Mouse (Mus musculus) lung, embryonic 14.5 days (tissue): ENCODE data around the gene Phf13. TPM values are rescaled to one million over a fixed set of nuclear protein-coding genes. Genes with fewer than 3 reads are reported as not detected.

Experiments used
- ATAC-seq: fragments of 200-750 bp; cut with Nextera tagmentation; 2 replicates; pipeline ENCODE4 v1.8.0; 2017; ENCODE audit warnings: mild to moderate bottlenecking, moderate TSS enrichment, moderate library complexity; ENCODE audit not compliant: insufficient read depth
- DNase-seq: peaks from one replicate; pipeline ENCODE4 v3.0.0-alpha.2; 2015
- H3K27ac ChIP-seq: fragments of 300-500 bp; sonication (generic); 2 replicates; pipeline ENCODE4 v1.5.1; 2014; ENCODE audit warnings: low read depth, mild to moderate bottlenecking, moderate library complexity
- H3K27me3 ChIP-seq: fragments of 300-500 bp; sonication (generic); 2 replicates; pipeline ENCODE4 v1.6.1; 2014; ENCODE audit warnings: low read length, control low read depth; ENCODE audit not compliant: insufficient read depth
- H3K36me3 ChIP-seq: fragments of 300-500 bp; sonication (generic); 2 replicates; pipeline ENCODE4 v1.6.1; 2014; ENCODE audit warnings: control low read depth; ENCODE audit not compliant: insufficient read depth
- H3K4me1 ChIP-seq: fragments of 300-500 bp; sonication (generic); 2 replicates; pipeline ENCODE4 v1.6.1; 2014; ENCODE audit warnings: antibody characterized with exemption, control low read depth; ENCODE audit not compliant: insufficient read depth
- H3K4me2 ChIP-seq: fragments of 300-500 bp; sonication (generic); 2 replicates; pipeline ENCODE4 v1.6.1; 2014; ENCODE audit warnings: mild to moderate bottlenecking
- H3K4me3 ChIP-seq: fragments of 300-500 bp; sonication (generic); 2 replicates; pipeline ENCODE4 v1.5.1; 2014; ENCODE audit warnings: low read depth, low read length
- H3K9ac ChIP-seq: fragments of 300-500 bp; sonication (generic); 2 replicates; pipeline ENCODE4 v1.6.1; 2014
- H3K9me3 ChIP-seq: fragments of 300-500 bp; sonication (generic); 2 replicates; pipeline ENCODE4 v1.6.1; 2016; ENCODE audit warnings: low read depth, low read length, control low read depth
- CTCF ChIP-seq: IDR thresholded peaks from 2 replicates; pipeline ENCODE4 v1.5.1; 2016; ENCODE audit warnings: antibody characterized with exemption, low read depth
- WGBS: fragments of 180-500 bp; shearing (Covaris S2); extraction: QIAGEN DNeasy Blood & Tissue Kit; methylation state at CpG from one replicate; pipeline ENCODE4 v1.1.7; 2014; 5-methylcytosine and 5-hydroxymethylcytosine counted together
- polyA plus RNA-seq: library from polyadenylated mRNA; unstranded; fragments of >200 nt; fragmentation: Nextera tagmentation; extraction: Ambion mirVana; gene quantifications from 2 replicates; pipeline ENCODE4 v1.2.1, GENCODE M21; 2014

The Phf13 gene
- polyA plus RNA-seq, 1 experiment from 2014 or later, result 32.3 TPM

DNA sequence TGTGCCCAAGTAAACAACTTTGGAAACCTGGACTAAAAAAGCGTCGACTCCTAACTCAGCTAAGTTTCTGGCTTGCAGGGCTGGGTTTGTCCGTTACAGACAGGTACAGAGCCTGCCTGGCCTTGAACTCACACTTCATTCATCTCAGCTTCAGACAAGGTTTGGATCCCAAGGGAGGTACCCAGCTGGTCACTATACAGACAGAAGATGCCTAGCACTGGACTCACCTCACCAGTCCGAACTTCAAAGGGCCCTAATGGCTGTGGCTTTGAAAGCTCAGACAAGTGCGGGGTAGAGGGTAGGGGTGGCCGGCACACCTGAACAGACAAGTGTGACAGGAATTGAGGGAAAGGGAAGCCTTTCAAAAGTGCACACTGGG, 7.0 kb downstream of the Phf13 start:
- Histone ChIP-seq H3K27me3 (no peaks in the 10 kb centered on the region), H3K4me2 (peak overlapping the region; percentile 85), H3K4me1 (peaks cover 11% of the 10 kb centered on the region), H3K27ac (no peak overlapping the region; the same call in 1 of the 2 replicates), H3K36me3 (peaks cover 55% of the 10 kb centered on the region), H3K4me3 (peak overlapping the region; percentile 88), H3K9ac (peak overlapping the region; percentile 84; the same call in 1 of the 2 replicates), H3K9me3 (no peaks in the 10 kb centered on the region)
- no peak for TF ChIP-seq CTCF
- DNase-seq (no peak), ATAC-seq (peak; percentile 32; the same call in 1 of the 2 replicates)
- 20% methylated on average over 6 of the region's 6 CpGs for WGBS

DNA sequence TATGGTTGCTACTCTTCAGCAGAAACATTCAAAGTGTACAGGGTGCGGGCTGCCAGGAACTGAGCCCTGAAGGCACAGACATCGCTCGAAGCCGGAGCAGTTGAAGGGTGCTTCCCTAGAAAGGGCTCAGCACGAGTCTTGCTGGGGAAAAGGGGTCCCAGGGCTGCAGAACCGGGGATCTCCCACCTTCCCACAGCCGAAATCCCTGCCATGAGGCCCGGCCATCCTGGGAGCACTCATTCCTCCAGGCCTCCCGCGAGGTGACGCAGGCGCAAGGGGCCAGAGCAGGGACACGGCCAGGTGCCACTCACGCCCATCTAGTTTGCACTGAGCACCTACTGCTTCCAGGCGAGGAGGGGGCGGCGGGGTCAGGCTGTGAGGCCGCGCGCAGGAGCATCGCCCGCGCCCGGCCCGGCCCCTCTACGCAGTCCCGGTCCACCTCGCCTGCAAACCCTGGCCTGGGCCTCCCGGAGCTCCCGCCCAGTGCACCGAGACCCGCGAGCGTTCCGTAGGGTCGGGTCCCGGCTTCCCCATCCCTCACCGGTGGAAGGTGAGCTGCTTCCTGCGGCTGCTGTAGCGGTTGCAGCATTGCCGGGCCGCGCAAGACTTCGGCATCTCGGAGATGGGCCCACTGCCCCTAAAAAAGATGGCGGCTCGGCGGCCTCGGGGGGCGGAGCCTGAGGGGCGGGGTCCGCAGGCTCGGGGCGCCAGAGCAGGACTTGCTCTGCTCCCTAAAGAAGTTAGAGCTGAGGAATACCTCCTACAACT, 7.5 kb downstream of the Phf13 start, which contains the start of gene Thap3:
Gene Thap3, minus strand, starts transcription at position 656 of the 768 bp plus-strand sequence.
- peak; percentile 74 for ATAC-seq
- Histone ChIP-seq H3K9me3 (no peaks in the 10 kb centered on the region), H3K27me3 (no peaks in the 10 kb centered on the region), H3K4me2 (peak within 1 kb of the TSS; percentile 85), H3K27ac (peak within 1 kb of the TSS; percentile 77), H3K36me3 (peaks cover 55% of the 10 kb centered on the region), H3K4me1 (peaks cover 9% of the 10 kb centered on the region), H3K9ac (peak within 1 kb of the TSS; percentile 84), H3K4me3 (peak within 1 kb of the TSS; percentile 88)
- no peak for TF ChIP-seq CTCF
- peak; percentile 86 for DNase-seq
- under 1% methylated on average over 53 of the region's 54 CpGs for WGBS

DNA sequence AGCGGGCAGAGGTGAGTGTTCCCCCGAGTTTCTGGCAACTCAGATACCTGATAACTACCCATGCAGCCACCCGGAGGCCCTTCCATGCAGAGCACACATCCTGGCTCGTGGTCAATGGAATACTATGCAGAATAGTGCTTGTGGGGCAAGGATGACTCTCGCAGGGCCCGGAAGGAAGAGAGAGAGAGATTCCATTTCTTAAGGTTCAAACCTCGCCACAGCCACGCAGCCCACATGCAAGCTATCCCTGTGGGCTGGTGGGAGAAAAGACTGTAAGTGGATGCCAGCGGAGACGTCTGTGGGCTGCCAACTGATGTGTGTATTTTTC, 8.1 kb downstream of the Phf13 start:
- H3K4me3 ChIP-seq, result peak overlapping the region; percentile 88
- H3K27me3 ChIP-seq, result no peaks in the 10 kb centered on the region
- ATAC-seq (no peak; the same call in none of the 2 replicates), DNase-seq (peak; percentile 20)
- peaks cover 58% of the 10 kb centered on the region for H3K36me3 ChIP-seq
- H3K4me1 ChIP-seq, result peaks cover 7% of the 10 kb centered on the region
- 22% methylated on average over 10 of the region's 10 CpGs for WGBS
- no peaks in the 10 kb centered on the region for H3K9me3 ChIP-seq
- peak overlapping the region; percentile 84 for H3K9ac ChIP-seq
- no peak for TF ChIP-seq CTCF
- H3K27ac ChIP-seq, result peak overlapping the region; percentile 77
- H3K4me2 ChIP-seq, result peak overlapping the region; percentile 85

DNA sequence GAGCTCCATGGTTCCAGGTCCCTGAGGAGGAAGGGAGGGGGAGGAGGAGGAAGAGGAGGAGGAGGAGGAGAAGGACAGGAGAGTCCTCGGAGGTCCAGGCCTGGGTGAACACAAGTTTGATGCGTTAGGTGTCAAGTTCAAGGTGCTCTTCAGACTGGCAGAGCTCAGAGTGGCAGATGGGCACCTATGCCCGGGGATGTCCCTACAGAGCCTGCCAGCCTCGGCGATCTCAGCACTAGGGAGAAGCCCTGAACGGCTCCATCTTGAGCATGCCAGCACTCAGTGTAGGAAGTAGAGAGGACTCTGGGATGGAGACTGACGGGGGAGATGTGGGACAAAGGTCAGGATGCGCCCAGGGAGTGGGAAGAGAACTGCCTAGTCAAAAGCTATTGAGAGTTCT, 9.4 kb downstream of the Phf13 start:
- Histone ChIP-seq H3K4me1 (peaks cover 7% of the 10 kb centered on the region), H3K4me3 (no peak overlapping the region), H3K27me3 (no peaks in the 10 kb centered on the region), H3K36me3 (peaks cover 52% of the 10 kb centered on the region), H3K9me3 (no peaks in the 10 kb centered on the region), H3K9ac (peak overlapping the region; percentile 16), H3K27ac (no peak overlapping the region), H3K4me2 (no peak overlapping the region)
- TF ChIP-seq CTCF, result no peak
- DNase-seq (no peak), ATAC-seq (no peak)
- WGBS, result 56% methylated on average over 8 of the region's 8 CpGs

DNA sequence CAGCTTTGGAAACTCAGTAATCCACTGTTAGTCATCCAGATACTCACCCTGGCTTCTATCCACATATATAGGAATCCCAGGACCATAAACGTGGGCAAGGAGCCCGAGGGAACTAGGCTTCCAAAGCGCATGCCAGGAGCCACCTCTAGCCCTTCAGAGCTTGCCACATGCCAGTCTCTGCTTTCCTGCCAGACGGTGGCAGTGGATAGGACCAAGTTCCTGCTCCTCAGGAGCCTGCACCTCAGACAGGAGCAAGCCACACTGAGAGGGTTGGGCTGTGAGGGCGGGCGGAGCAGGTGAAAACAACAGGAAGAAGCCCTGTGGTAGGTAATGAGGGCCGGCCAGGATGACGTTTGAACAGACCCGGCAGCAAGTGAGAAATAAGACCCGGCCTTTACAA, 10.2 kb downstream of the Phf13 start:
- peaks cover 49% of the 10 kb centered on the region for H3K36me3 ChIP-seq
- no peak for DNase-seq
- no peaks in the 10 kb centered on the region for H3K27me3 ChIP-seq
- TF ChIP-seq CTCF, result peak; percentile 9; the same call in 1 of the 2 replicates
- no peak overlapping the region for H3K4me2 ChIP-seq
- 27% methylated on average over 10 of the region's 10 CpGs for WGBS
- no peaks in the 10 kb centered on the region for H3K9me3 ChIP-seq
- no peak overlapping the region; the same call in 1 of the 2 replicates for H3K27ac ChIP-seq
- H3K4me1 ChIP-seq, result peaks cover 7% of the 10 kb centered on the region
- H3K9ac ChIP-seq, result no peak overlapping the region; the same call in 1 of the 2 replicates
- H3K4me3 ChIP-seq, result no peak overlapping the region
- ATAC-seq, result no peak

DNA sequence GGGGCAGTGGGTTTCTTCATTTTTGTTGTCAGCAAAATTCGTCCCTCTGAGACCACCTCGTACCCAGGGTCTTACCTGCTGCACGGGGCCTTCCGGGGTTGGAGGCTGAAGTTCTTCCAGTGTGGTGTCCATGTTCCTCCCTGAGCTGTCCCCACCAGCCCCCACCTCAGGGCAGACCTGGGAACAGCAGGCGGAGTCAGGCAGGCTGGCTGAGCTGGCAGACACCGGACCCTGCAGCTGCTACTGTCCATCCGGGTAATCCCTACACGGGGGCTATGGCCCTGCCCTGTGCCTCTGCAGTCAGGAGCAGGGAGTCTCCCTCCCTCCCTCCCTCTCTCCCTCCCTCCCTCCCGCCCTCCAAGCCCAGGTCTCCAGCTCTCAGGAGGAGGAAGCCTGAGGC, 12.5 kb downstream of the Phf13 start:
- 28% methylated on average over 8 of the region's 9 CpGs for WGBS
- no peak for ATAC-seq
- H3K9me3 ChIP-seq, result no peaks in the 10 kb centered on the region
- no peak overlapping the region for H3K9ac ChIP-seq
- no peak overlapping the region for H3K4me3 ChIP-seq
- peaks cover 56% of the 10 kb centered on the region for H3K36me3 ChIP-seq
- no peak overlapping the region for H3K27ac ChIP-seq
- no peak for DNase-seq
- peaks cover 7% of the 10 kb centered on the region for H3K4me1 ChIP-seq
- no peak for TF ChIP-seq CTCF
- H3K27me3 ChIP-seq, result no peaks in the 10 kb centered on the region
- H3K4me2 ChIP-seq, result no peak overlapping the region

DNA sequence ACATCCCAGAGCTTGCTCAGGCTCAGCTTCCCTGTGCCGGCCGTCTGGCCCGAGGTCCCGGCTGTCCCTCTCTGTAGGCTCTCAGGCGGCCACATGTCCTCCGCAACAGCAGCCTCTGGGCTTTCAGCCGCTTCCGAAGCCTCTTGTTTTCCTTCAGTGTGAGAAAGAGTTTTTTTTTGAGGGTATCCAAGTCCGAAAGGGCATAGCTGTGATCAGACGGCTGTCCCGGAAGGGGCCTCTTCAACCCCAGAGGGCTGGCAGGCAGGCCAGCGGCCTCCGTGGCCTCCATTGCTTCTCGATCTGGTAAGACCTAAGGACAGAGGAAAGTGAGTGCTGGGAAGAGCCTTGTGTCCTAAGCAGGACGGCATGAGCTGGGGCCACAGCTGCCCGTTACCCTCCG, 13.0 kb downstream of the Phf13 start:
- no peak for DNase-seq
- no peak overlapping the region for H3K27ac ChIP-seq
- no peaks in the 10 kb centered on the region for H3K9me3 ChIP-seq
- no peak overlapping the region for H3K9ac ChIP-seq
- no peaks in the 10 kb centered on the region for H3K27me3 ChIP-seq
- peaks cover 6% of the 10 kb centered on the region for H3K4me1 ChIP-seq
- no peak for ATAC-seq
- H3K4me3 ChIP-seq, result no peak overlapping the region
- H3K4me2 ChIP-seq, result no peak overlapping the region
- 53% methylated on average over 17 of the region's 17 CpGs for WGBS
- TF ChIP-seq CTCF, result no peak
- H3K36me3 ChIP-seq, result peaks cover 60% of the 10 kb centered on the region
